Mouse (Mus musculus) intestine, embryonic 14.5 days (tissue): ENCODE data around the gene Gucy1a1. TPM values are rescaled to one million over a fixed set of nuclear protein-coding genes. Genes with fewer than 3 reads are reported as not detected.

Source experiments
- ATAC-seq: fragments of 200-750 bp; cut with Nextera tagmentation; replicated peaks from 2 replicates; pipeline ENCODE4 v1.8.0; 2017; ENCODE audit warnings: low read depth, moderate number of reproducible peaks, moderate TSS enrichment, moderate library complexity; ENCODE audit not compliant: low FRiP score, low TSS enrichment
- DNase-seq: peaks from one replicate; pipeline ENCODE4 v3.0.0-alpha.2; 2018; ENCODE audit warnings: low spot score
- H3K27ac ChIP-seq: fragments of 300-500 bp; sonication (generic); 2 replicates; pipeline ENCODE4 v1.5.1; 2014; ENCODE audit warnings: low read depth, mild to moderate bottlenecking, control low read depth
- H3K27me3 ChIP-seq: fragments of 300-500 bp; sonication (generic); replicated peaks from 2 replicates; pipeline ENCODE4 v1.6.1; 2014; ENCODE audit warnings: low read length, control low read depth; ENCODE audit not compliant: control insufficient read depth, insufficient read depth
- H3K36me3 ChIP-seq: fragments of 300-500 bp; sonication (generic); 2 replicates; pipeline ENCODE4 v1.6.1; 2014; ENCODE audit warnings: low read length, control low read depth; ENCODE audit not compliant: control insufficient read depth, insufficient read depth
- H3K4me1 ChIP-seq: fragments of 300-500 bp; sonication (generic); replicated peaks from 2 replicates; pipeline ENCODE4 v1.6.1; 2014; ENCODE audit warnings: low read length, control low read depth, mixed read lengths; ENCODE audit not compliant: control insufficient read depth, insufficient read depth
- H3K4me2 ChIP-seq: fragments of 300-500 bp; sonication (generic); 2 replicates; pipeline ENCODE4 v1.6.1; 2014; ENCODE audit warnings: low read length
- H3K4me3 ChIP-seq: fragments of 300-500 bp; sonication (generic); 2 replicates; pipeline ENCODE4 v1.5.1; 2014; ENCODE audit warnings: low read depth, low read length, control low read depth, mixed read lengths
- H3K9ac ChIP-seq: fragments of 300-500 bp; sonication (generic); 2 replicates; pipeline ENCODE4 v1.6.1; 2014; ENCODE audit warnings: mild to moderate bottlenecking, low read length
- H3K9me3 ChIP-seq: fragments of 300-500 bp; sonication (generic); 2 replicates; pipeline ENCODE4 v1.6.1; 2016; ENCODE audit warnings: low read length, control low read depth; ENCODE audit not compliant: control insufficient read depth
- WGBS: fragments of 180-500 bp; shearing (Covaris S2); extraction: QIAGEN DNeasy Blood & Tissue Kit; methylation state at CpG from one replicate; pipeline ENCODE4 v1.1.7; 2014; 5-methylcytosine and 5-hydroxymethylcytosine counted together
- polyA plus RNA-seq: library from polyadenylated mRNA; unstranded; fragments of >200 nt; fragmentation: Nextera tagmentation; extraction: Ambion mirVana; gene quantifications from 2 replicates; pipeline ENCODE4 v1.2.1, GENCODE M21; 2014

Gucy1a1 gene
- polyA plus RNA-seq, result 56.9 and 64.2 TPM in 2 replicates

- 2% methylated on average over 36 of the region's 36 CpGs for whole genome bisulfite sequencing
- Histone ChIP-seq H3K4me3 (peak within 1 kb of the TSS; percentile 77), H3K4me1 (peaks cover 11% of the 10 kb centered on the region; the same call in 1 of the 2 replicates), H3K27ac (peak within 1 kb of the TSS; percentile 71), H3K4me2 (peak within 1 kb of the TSS; percentile 67), H3K9ac (peak within 1 kb of the TSS; percentile 70), H3K27me3 (no peaks in the 10 kb centered on the region), H3K9me3 (no peaks in the 10 kb centered on the region), H3K36me3 (no peaks in the 10 kb centered on the region)
- peak; percentile 88 for ATAC-seq
- peak; percentile 72 for DNase-seq
Measured at GRCm38 (mm10) chr3:82145126-82145901, at the start of gene Gucy1a1. TSS of gene Gucy1a1 (minus strand) at chr3:82145789.

- Histone ChIP-seq H3K27me3 (no peaks in the 10 kb centered on the region), H3K4me1 (no peaks in the 10 kb centered on the region), H3K9me3 (peaks cover 7% of the 10 kb centered on the region; the same call in 1 of the 2 replicates), H3K27ac (no peak overlapping the region), H3K36me3 (no peaks in the 10 kb centered on the region), H3K4me3 (no peak overlapping the region), H3K4me2 (no peak overlapping the region), H3K9ac (no peak overlapping the region)
- ATAC-seq (no peak), DNase-seq (no peak)
- 79% methylated on average over 1 of the region's 1 CpGs for WGBS
Measured at GRCm38 (mm10) chr3:82191559-82192245, 46.1 kb upstream of the Gucy1a1 start.

GRCm38 (mm10) chr3:82185626-82186025 is 40.0 kb upstream of the Gucy1a1 start:
- no peak overlapping the region for H3K4me3 ChIP-seq
- ATAC-seq (no peak), DNase-seq (no peak)
- no peak overlapping the region for H3K27ac ChIP-seq
- no peaks in the 10 kb centered on the region for H3K36me3 ChIP-seq
- H3K27me3 ChIP-seq, result no peaks in the 10 kb centered on the region
- no peaks in the 10 kb centered on the region for H3K4me1 ChIP-seq
- H3K9me3 ChIP-seq, result peaks cover 7% of the 10 kb centered on the region; the same call in 1 of the 2 replicates
- no peak overlapping the region for H3K4me2 ChIP-seq
- 93% methylated on average over 9 of the region's 9 CpGs for WGBS
- H3K9ac ChIP-seq, result no peak overlapping the region

GRCm38 (mm10) chr3:82181500-82181899 is 35.9 kb upstream of the Gucy1a1 start:
- no peak overlapping the region for H3K4me2 ChIP-seq
- no peaks in the 10 kb centered on the region for H3K27me3 ChIP-seq
- no peak overlapping the region for H3K27ac ChIP-seq
- H3K36me3 ChIP-seq, result no peaks in the 10 kb centered on the region
- no peak for DNase-seq
- no peak overlapping the region for H3K9ac ChIP-seq
- H3K4me1 ChIP-seq, result no peaks in the 10 kb centered on the region
- no peak overlapping the region for H3K4me3 ChIP-seq
- no peak for ATAC-seq
- no peaks in the 10 kb centered on the region for H3K9me3 ChIP-seq

- no peaks in the 10 kb centered on the region for H3K36me3 ChIP-seq
- ATAC-seq (no peak), DNase-seq (no peak)
- no peaks in the 10 kb centered on the region for H3K27me3 ChIP-seq
- H3K9me3 ChIP-seq, result no peaks in the 10 kb centered on the region
- 62% methylated on average over 3 of the region's 3 CpGs for WGBS
- no peak overlapping the region for H3K27ac ChIP-seq
- no peaks in the 10 kb centered on the region for H3K4me1 ChIP-seq
- no peak overlapping the region for H3K4me3 ChIP-seq
- H3K9ac ChIP-seq, result no peak overlapping the region
- no peak overlapping the region for H3K4me2 ChIP-seq
Measured at GRCm38 (mm10) chr3:82180253-82180652, 34.7 kb upstream of the Gucy1a1 start.

- Histone ChIP-seq H3K27ac (no peak overlapping the region), H3K9ac (no peak overlapping the region), H3K4me2 (no peak overlapping the region), H3K9me3 (no peaks in the 10 kb centered on the region), H3K27me3 (no peaks in the 10 kb centered on the region), H3K4me1 (0 out of 2 replicates have a peak, but pooled peaks cover 2% of the 10 kb centered on the region), H3K36me3 (no peaks in the 10 kb centered on the region), H3K4me3 (no peak overlapping the region)
- ATAC-seq (no peak), DNase-seq (no peak)
- 53% methylated on average over 1 of the region's 1 CpGs for WGBS
Measured at GRCm38 (mm10) chr3:82175501-82175900, 29.9 kb upstream of the Gucy1a1 start.

- WGBS, result 65% methylated on average over 2 of the region's 2 CpGs
- Histone ChIP-seq H3K4me1 (no peaks in the 10 kb centered on the region), H3K27ac (no peak overlapping the region), H3K27me3 (no peaks in the 10 kb centered on the region), H3K9me3 (no peaks in the 10 kb centered on the region), H3K36me3 (no peaks in the 10 kb centered on the region), H3K9ac (no peak overlapping the region), H3K4me3 (no peak overlapping the region), H3K4me2 (no peak overlapping the region)
- DNase-seq (no peak), ATAC-seq (no peak)
Measured at GRCm38 (mm10) chr3:82167064-82167463, 21.5 kb upstream of the Gucy1a1 start.

- Histone ChIP-seq H3K4me1 (no peaks in the 10 kb centered on the region), H3K9ac (no peak overlapping the region), H3K27ac (no peak overlapping the region), H3K9me3 (no peaks in the 10 kb centered on the region), H3K36me3 (no peaks in the 10 kb centered on the region), H3K27me3 (no peaks in the 10 kb centered on the region), H3K4me3 (no peak overlapping the region), H3K4me2 (no peak overlapping the region)
- 93% methylated on average over 2 of the region's 2 CpGs for WGBS
- no peak for ATAC-seq
- DNase-seq, result no peak
Measured at GRCm38 (mm10) chr3:82165937-82166336, 20.3 kb upstream of the Gucy1a1 start.
